Mouse (Mus musculus): Measurements from ENCODE around the gene Ank3.

Gene Ank3

GRCm38 (mm10) chr10:69964611-69965010, 566.0 kb downstream of the Ank3 start:
- peak; percentile 13 for DNase-seq (ENCODE audit: low read depth, low spot score)

DNA sequence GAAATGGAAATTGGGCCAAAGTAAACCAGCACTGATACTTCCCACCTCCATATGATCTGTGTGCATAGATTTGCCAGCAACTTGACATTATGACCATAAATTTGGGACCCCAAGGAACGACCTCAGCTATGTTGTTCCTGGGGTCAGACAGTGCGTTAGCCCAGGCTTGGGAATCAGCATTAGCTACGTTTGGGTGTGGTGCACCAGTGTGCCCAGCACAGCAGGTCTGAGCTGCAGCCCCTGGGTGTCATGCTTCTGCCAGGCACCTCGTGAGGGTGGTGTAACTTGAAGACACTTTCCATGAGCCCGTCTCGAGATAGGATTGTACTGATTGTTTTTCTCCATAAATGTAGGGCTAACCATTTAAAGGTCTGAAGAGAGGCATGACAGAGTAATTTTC, 566.5 kb downstream of the Ank3 start:
- DNase-seq (ENCODE audit: low read depth, low spot score) = no peak

DNA sequence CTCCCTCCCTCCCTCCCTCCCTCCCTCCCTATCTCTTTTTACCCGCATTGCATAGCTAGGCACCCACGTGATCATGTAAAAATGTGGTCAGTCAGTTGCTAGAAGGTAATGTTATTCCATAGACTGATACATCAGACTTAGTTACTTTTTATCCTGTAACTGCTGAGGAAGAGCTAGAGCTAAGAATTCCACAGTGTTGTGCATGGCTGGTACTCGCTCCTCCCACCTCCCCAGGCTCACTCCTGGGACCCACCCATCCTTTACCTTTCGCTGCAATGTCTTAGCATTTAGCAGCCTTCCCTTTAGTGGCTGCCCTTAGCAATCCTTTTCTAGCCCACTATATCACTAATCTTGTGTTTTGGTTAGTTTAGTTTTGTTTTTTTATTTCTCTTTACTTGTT, 569.4 kb downstream of the Ank3 start:
- DNase-seq (ENCODE audit: low read depth, low spot score) = no peak

- no peak for DNase-seq (ENCODE audit: low read depth, low spot score)
These were observed 581.1 kb downstream of the Ank3 start for GRCm38 (mm10) chr10:69979636-69980035.

GRCm38 (mm10) chr10:69981386-69982097, 583.0 kb downstream of the Ank3 start:
- no peak for DNase-seq (ENCODE audit: low read depth, low spot score)

GRCm38 (mm10) chr10:69982701-69983100, 584.1 kb downstream of the Ank3 start:
- no peak for DNase-seq (ENCODE audit: low read depth, low spot score)

DNA sequence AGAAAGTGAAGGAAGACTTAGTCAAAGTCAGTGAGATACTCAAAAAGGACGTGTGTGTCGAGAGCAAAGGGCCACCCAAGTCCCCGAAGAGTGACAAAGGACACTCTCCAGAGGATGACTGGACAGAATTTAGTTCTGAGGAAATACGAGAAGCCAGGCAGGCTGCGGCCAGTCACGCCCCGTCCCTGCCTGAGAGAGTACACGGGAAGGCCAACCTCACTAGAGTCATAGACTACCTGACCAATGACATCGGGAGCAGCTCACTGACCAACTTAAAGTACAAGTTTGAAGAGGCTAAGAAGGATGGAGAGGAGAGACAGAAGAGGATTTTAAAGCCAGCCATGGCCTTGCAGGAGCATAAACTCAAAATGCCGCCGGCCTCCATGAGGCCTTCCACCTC, 588.9 kb downstream of the Ank3 start:
- no peak for DNase-seq (ENCODE audit: low read depth, low spot score)

- DNase-seq (ENCODE audit: low read depth, low spot score) = no peak
These were observed 598.5 kb downstream of the Ank3 start for GRCm38 (mm10) chr10:69997082-69997481.

GRCm38 (mm10) chr10:70004058-70004457, 605.5 kb downstream of the Ank3 start:
- no peak for DNase-seq (ENCODE audit: low read depth, low spot score)

DNA sequence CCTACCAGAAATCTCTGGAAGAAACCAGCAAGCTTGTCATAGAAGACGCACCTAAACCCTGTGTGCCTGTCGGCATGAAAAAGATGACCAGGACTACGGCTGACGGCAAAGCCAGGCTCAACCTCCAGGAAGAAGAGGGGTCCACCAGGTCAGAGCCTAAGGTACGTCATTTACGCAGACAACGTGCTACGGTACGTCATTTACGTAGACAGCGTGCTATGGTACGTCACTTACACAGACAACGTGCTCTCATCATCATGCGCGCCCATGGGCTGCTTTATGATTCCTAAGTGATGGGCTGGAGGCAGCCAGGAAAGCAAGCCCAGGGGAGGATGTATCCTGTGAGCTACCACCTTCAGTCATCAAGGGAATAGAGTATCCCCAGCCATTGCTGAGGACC, 606.3 kb downstream of the Ank3 start:
- DNase-seq (ENCODE audit: low read depth, low spot score) = no peak

GRCm38 (mm10) chr10:70006380-70006779, 607.8 kb downstream of the Ank3 start:
- no peak for DNase-seq (ENCODE audit: low read depth, low spot score)

DNA sequence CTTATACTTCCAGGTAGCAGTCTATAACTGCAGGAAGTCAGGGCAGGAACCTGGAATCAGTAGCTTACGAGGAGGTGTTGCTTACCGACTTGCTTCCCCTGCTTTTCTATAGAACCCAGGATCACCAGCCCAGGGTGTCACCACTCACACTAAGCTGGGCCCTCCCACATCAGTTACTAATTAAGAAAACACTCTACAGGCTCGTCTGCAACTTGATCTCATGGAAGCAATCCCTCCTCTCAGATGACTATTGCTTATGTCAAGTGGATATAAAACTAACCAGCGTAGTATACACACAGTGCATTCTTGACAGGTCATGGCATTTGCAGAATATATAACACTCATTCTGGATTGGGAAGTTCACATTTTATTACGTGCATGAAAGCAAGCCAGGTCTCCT, 613.2 kb downstream of the Ank3 start:
- DNase-seq (ENCODE audit: low read depth, low spot score) = no peak

DNA sequence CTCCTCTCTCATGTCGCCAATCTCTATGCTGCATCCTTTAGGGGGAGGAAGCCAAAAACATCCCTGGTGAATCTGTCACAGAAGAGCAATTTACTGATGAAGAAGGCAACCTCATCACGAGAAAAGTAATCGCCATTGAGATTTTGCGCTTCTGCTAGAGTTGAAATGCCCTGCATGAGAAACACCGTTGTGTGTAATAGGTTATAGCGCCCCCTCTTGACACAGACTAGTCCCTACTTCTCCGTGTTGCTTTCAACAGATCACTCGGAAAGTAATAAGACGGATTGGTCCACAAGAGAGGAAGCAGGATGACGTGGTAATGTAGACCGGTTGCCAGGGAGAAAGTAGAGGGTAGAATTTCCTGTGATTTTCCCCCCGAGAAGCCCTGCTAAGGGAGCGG, 615.4 kb downstream of the Ank3 start:
- DNase-seq (ENCODE audit: low read depth, low spot score) = no peak

GRCm38 (mm10) chr10:70015201-70015600, 616.6 kb downstream of the Ank3 start:
- no peak for DNase-seq (ENCODE audit: low read depth, low spot score)

GRCm38 (mm10) chr10:70018691-70019090, 620.1 kb downstream of the Ank3 start:
- no peak for DNase-seq (ENCODE audit: low read depth, low spot score)

DNA sequence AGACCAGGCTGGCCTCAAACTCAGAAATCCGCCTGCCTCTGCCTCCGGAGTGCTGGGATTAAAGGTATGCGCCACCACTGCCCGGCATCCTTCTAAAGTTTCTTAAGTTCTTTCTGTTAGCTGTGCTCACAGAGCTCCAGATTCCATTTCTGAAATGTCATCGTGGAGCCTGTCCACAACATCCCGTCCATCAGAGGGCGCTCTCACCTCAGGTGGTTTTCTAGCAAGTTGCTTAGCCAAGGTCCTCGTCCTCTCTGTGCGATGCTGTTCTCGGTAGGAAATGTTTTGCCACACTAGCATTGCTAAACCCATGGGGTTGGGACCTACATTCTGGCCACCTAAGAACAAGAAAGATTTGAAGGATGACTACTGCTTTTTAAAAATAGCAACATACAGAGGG, 623.1 kb downstream of the Ank3 start:
- DNase-seq (ENCODE audit: low read depth, low spot score) = no peak

DNA sequence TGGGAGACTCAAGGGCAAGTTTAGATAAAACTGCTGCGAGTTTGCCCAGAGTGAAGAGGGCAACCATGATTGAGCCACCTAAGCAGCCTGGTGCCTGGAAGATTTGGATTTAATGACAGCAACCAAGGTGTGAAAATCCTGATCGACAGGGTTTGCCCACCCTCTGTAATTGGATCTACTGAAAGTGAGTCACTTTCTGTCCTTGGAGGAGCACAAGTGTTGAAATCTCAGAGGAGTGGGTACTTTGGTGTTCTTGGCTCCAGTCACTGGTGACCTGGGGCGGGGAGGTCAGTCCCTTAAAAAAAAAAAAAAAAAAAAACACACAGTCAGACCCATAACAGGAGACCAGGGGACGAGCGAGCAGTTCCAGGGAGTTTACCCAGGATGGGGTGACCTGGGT, 624.0 kb downstream of the Ank3 start:
- DNase-seq (ENCODE audit: low read depth, low spot score) = no peak

DNA sequence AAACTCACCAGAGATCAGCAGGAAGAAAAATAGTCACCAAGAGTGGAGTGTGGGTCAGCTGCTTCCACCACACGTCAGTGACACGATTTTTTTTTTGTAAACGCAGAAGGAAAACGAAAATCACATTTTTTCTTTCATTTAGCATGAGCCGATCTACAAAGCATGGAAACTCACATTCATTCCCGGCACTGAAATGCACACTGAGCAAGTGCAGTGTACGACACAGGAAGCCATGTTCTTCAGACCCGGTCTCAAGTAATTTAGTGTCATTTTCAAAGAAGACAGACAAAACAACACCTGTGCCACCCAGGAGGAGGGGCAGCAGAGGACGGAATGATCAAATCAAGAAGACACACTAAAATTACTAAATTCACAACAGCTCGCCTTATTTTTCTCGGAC, 625.3 kb downstream of the Ank3 start:
- DNase-seq (ENCODE audit: low read depth, low spot score) = no peak

DNA sequence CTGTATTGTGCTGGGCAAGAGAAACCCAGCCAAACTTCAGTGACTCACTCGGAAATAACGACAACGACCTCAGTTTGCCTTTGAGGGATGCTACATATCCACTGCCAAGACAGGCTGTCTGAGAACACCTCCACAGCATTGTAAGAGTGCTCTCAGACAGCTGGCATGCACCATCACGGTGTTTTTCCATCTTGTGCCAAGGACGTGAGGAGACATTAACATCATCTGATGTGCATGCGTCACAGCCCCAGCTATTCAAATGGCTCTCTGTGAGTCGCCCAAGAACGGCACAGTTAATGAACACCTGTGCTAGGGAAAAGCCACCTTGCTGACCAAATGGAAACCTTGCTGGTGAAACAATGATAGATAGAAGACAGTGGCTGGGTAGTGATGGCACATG, 633.4 kb downstream of the Ank3 start:
- no peak for DNase-seq (ENCODE audit: low read depth, low spot score)

GRCm38 (mm10) chr10:70032982-70033381, 634.4 kb downstream of the Ank3 start:
- DNase-seq (ENCODE audit: low read depth, low spot score) = no peak

DNA sequence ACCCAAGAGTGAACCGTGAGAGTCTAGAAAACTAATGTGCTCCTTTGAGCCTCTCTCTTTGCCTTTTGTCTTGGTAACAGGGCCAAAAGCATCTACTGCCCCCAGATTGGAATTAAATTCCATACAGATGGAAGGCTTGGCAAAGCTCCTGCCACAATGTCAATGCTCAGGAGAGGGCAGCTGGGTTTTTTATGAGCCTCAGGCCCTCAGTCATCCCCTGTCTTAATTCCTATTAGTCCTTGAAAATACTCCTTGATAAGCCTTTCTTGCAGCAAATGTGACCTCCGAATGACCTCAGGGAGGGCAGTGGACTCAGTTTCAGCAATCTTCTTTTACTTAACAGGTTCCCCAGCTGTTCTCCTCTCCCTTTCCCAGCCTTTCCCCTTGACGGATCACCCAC, 635.3 kb downstream of the Ank3 start:
- no peak for DNase-seq (ENCODE audit: low read depth, low spot score)

- DNase-seq (ENCODE audit: low read depth, low spot score) = no peak
These were observed 641.3 kb downstream of the Ank3 start for GRCm38 (mm10) chr10:70039871-70040291.

DNA sequence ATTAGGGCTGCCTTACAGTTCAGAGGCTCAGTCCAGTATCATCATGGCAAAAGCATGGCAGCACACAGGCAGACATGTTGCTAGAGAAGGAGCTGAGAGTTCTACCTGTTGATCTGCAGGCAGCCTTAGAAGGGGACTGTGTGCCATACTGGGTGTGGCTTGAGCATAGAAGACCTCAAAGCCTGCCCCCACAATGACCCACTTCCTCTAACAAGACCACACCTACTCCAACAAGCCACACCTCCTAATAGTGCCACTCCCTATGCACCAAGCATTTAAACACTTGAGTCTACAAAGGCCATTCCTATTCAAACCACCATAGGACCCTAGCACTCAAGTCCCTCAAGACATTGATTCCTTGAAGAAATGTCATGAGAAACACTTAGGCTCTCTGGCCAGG, 643.0 kb downstream of the Ank3 start:
- DNase-seq (ENCODE audit: low read depth, low spot score) = no peak

GRCm38 (mm10) chr10:70045722-70046121, 647.1 kb downstream of the Ank3 start:
- DNase-seq (ENCODE audit: low read depth, low spot score) = no peak

All from retina, adult 2 months (tissue).